In the genomic region with DNA sequence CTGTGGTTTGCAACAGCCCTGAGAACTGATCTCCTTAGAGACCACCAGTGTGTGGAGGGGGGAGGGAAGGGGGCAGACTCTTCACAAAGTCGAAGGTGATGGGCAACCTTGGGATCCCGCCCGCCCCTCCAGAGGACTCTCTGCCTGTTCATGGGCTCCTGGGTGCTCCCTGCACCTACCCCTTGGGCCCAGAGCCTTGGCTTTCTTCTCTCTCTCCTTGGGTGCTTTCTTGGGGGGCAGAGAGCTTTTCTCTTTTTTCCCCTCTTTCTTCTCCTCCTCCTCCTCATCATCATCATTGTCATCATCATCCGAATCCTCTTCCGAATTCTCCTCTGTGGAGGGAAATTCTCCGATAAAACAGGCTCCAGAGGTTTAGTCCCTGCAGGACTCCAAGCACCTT, we compare ENCODE assay signal across 13 mouse cellular contexts. TPM values are rescaled to one million over a fixed set of nuclear protein-coding genes. Genes with fewer than 3 reads are reported as not detected.
DNase-seq lines count a peak whose midpoint lies in the region; ATAC-seq and TF ChIP-seq lines count a peak whose summit lies in the region.
"Had no signal": no experiment of that assay in that cellular context is flagged by ENCODE, and none has a peak within 500 bp of the region (broad histone marks: within the 10 kb centered on the region; RNA-seq: fewer than 3 reads in every experiment).

No protein-coding gene starts in this region.

- H3K36me3 ChIP-seq in heart, embryonic 15.5 days: no peaks in the 10 kb centered on the region
- no peaks in the 10 kb centered on the region for H3K36me3 ChIP-seq in midbrain, embryonic 10.5 days
- no peaks in the 10 kb centered on the region for H3K36me3 ChIP-seq in midbrain, postnatal 0 days (ENCODE audit: insufficient read depth, low read length)
- no peaks in the 10 kb centered on the region for H3K36me3 ChIP-seq in embryonic facial prominence, embryonic 15.5 days
- H3K36me3 ChIP-seq in limb, embryonic 15.5 days: no peaks in the 10 kb centered on the region
- H3K36me3 ChIP-seq: liver, embryonic 13.5 days had no signal

- H3K27me3 ChIP-seq in heart, embryonic 15.5 days: peaks cover 65% of the 10 kb centered on the region
- peaks cover 84% of the 10 kb centered on the region for H3K27me3 ChIP-seq in midbrain, embryonic 10.5 days (ENCODE audit: low read depth, poor library complexity, severe bottlenecking)
- peaks cover 48% of the 10 kb centered on the region for H3K27me3 ChIP-seq in midbrain, postnatal 0 days (ENCODE audit: insufficient read depth, low read length)
- H3K27me3 ChIP-seq in embryonic facial prominence, embryonic 15.5 days: peaks cover 27% of the 10 kb centered on the region
- H3K27me3 ChIP-seq in limb, embryonic 15.5 days: peaks cover 34% of the 10 kb centered on the region

- WGBS in heart, embryonic 15.5 days: 23% methylated on average over 6 of the region's 6 CpGs
- WGBS in midbrain, embryonic 10.5 days: 5% methylated on average over 6 of the region's 6 CpGs
- WGBS in midbrain, postnatal 0 days: 10% methylated on average over 6 of the region's 6 CpGs
- 28% methylated on average over 6 of the region's 6 CpGs for WGBS in embryonic facial prominence, embryonic 15.5 days
- 38% methylated on average over 6 of the region's 6 CpGs for WGBS in limb, embryonic 15.5 days

- peaks cover 29% of the 10 kb centered on the region for H3K4me1 ChIP-seq in heart, embryonic 15.5 days (replicated peaks)
- H3K4me1 ChIP-seq in midbrain, embryonic 10.5 days: peaks cover 34% of the 10 kb centered on the region
- H3K4me1 ChIP-seq in midbrain, postnatal 0 days (ENCODE audit: insufficient read depth, low read length): 0 out of 2 replicates have a peak, but pooled peaks cover 5% of the 10 kb centered on the region
- H3K4me1 ChIP-seq in embryonic facial prominence, embryonic 15.5 days: peaks cover 34% of the 10 kb centered on the region
- peaks cover 34% of the 10 kb centered on the region for H3K4me1 ChIP-seq in limb, embryonic 15.5 days

- no peak overlapping the region for H3K9ac ChIP-seq in heart, embryonic 15.5 days
- H3K9ac ChIP-seq in midbrain, postnatal 0 days (replicated peaks; ENCODE audit: low read length, poor library complexity, severe bottlenecking): no peak overlapping the region
- peak overlapping the region; percentile 23; the same call in 1 of the 2 replicates for H3K9ac ChIP-seq in embryonic facial prominence, embryonic 15.5 days
- H3K9ac ChIP-seq in limb, embryonic 15.5 days: no peak overlapping the region
- H3K9ac ChIP-seq: liver, embryonic 13.5 days had no signal

- H3K27ac ChIP-seq in heart, embryonic 15.5 days: no peak overlapping the region
- no peak overlapping the region for H3K27ac ChIP-seq in midbrain, embryonic 10.5 days (replicated peaks)
- no peak overlapping the region for H3K27ac ChIP-seq in midbrain, postnatal 0 days (ENCODE audit: low read depth, low read length)
- H3K27ac ChIP-seq in embryonic facial prominence, embryonic 15.5 days (replicated peaks): no peak overlapping the region
- H3K27ac ChIP-seq in limb, embryonic 15.5 days: no peak overlapping the region
- H3K27ac ChIP-seq: liver, embryonic 13.5 days had no signal

- H3K4me3 ChIP-seq in heart, embryonic 15.5 days: peak overlapping the region; percentile 45; the same call in 1 of the 2 replicates
- H3K4me3 ChIP-seq in midbrain, embryonic 10.5 days: peak overlapping the region; percentile 55
- H3K4me3 ChIP-seq in midbrain, postnatal 0 days (ENCODE audit: low read depth, low read length): no peak overlapping the region
- 0 out of 2 replicates have a peak overlapping the region, but pooled peaks have one; percentile 27 for H3K4me3 ChIP-seq in embryonic facial prominence, embryonic 15.5 days (replicated peaks)
- H3K4me3 ChIP-seq in limb, embryonic 15.5 days: peak overlapping the region; percentile 32; the same call in 1 of the 2 replicates

- ATAC-seq in heart, embryonic 15.5 days (replicated peaks; ENCODE audit: insufficient number of reproducible peaks, insufficient read depth, low FRiP score, low read depth): no peak
- no peak for ATAC-seq in midbrain, postnatal 0 days (ENCODE audit: low FRiP score)
- no peak for ATAC-seq in embryonic facial prominence, embryonic 15.5 days (ENCODE audit: insufficient number of reproducible peaks, low FRiP score, low TSS enrichment, low read depth)
- no peak for ATAC-seq in limb, embryonic 15.5 days (ENCODE audit: insufficient number of reproducible peaks, low FRiP score, low TSS enrichment, low read depth)
- ATAC-seq: activated CD4-positive, CD25-positive, alpha-beta regulatory T cell, adult 4 months had no signal

- TF ChIP-seq CTCF in midbrain, postnatal 0 days (IDR thresholded peaks at IDR 0.05): no peak

- no peaks in the 10 kb centered on the region for H3K9me3 ChIP-seq in heart, embryonic 15.5 days (replicated peaks)
- H3K9me3 ChIP-seq in midbrain, embryonic 10.5 days (replicated peaks): no peaks in the 10 kb centered on the region
- no peaks in the 10 kb centered on the region for H3K9me3 ChIP-seq in midbrain, postnatal 0 days (ENCODE audit: low read length)
- no peaks in the 10 kb centered on the region for H3K9me3 ChIP-seq in embryonic facial prominence, embryonic 15.5 days (replicated peaks)
- H3K9me3 ChIP-seq in limb, embryonic 15.5 days: no peaks in the 10 kb centered on the region
- H3K9me3 ChIP-seq: liver, embryonic 13.5 days had no signal

- no peak for DNase-seq in heart, postnatal 4 days
- DNase-seq in midbrain, embryonic 10.5 days (ENCODE audit: low spot score): no peak
- DNase-seq in midbrain, postnatal 0 days (ENCODE audit: low spot score): no peak
- no peak for DNase-seq in cerebellum, postnatal 4 days (ENCODE audit: low spot score in 2 of 2)
- DNase-seq: cerebellum, postnatal 36 days; liver, embryonic 13.5 days; retina, postnatal 1 day had no signal

- peak overlapping the region; percentile 65 for H3K4me2 ChIP-seq in heart, embryonic 15.5 days
- H3K4me2 ChIP-seq in midbrain, postnatal 0 days (ENCODE audit: low read depth, low read length, poor library complexity, severe bottlenecking): no peak overlapping the region
- H3K4me2 ChIP-seq in embryonic facial prominence, embryonic 15.5 days (replicated peaks): peak overlapping the region; percentile 51
- peak overlapping the region; percentile 60 for H3K4me2 ChIP-seq in limb, embryonic 15.5 days

RNA-seq across cellular contexts. Expression of gene Tulp1, which starts 1.5 kb away (rescaled TPM):
- polyA plus RNA-seq in heart, embryonic 15.5 days (2015; fragmentation: Nextera tagmentation; extraction: Ambion mirVana): 2.6 and 4.3 TPM in 2 replicates
- 1 to 10 TPM; 1.0 to 1.5 TPM for total RNA-seq in heart, postnatal 4 days (2021)
- polyA plus RNA-seq in midbrain, embryonic 10.5 days (2016; fragmentation: Nextera tagmentation; extraction: Ambion mirVana): 2.8 and 5.0 TPM in 2 replicates
- total RNA-seq in midbrain, postnatal 0 days (2014; rRNA removed): 0.80 and 1.0 TPM in 2 replicates
- polyA plus RNA-seq in midbrain, postnatal 0 days (2015; fragmentation: Nextera tagmentation; extraction: Ambion mirVana): 1.1 TPM in 2 replicates
- polyA plus RNA-seq in embryonic facial prominence, embryonic 15.5 days (2015; fragmentation: Nextera tagmentation; extraction: Ambion mirVana): 5.1 and 5.8 TPM in 2 replicates
- polyA plus RNA-seq in limb, embryonic 15.5 days (2015; fragmentation: Nextera tagmentation; extraction: Ambion mirVana): 5.4 and 6.2 TPM in 2 replicates
- total RNA-seq: CH12.LX; layer of hippocampus, postnatal 14 days had no signal
- polyA plus RNA-seq: activated CD4-positive, CD25-positive, alpha-beta regulatory T cell, adult 4 months had no signal

RNA-seq across cellular contexts. Expression of gene Tead3, which starts 12.9 kb away (rescaled TPM):
- 5.3 and 6.6 TPM in 2 replicates for polyA plus RNA-seq in heart, embryonic 15.5 days (2015; fragmentation: Nextera tagmentation; extraction: Ambion mirVana)
- 10 to 100 TPM; 26.3 to 30.2 TPM for total RNA-seq in heart, postnatal 4 days (2021)
- polyA plus RNA-seq in midbrain, embryonic 10.5 days (2016; fragmentation: Nextera tagmentation; extraction: Ambion mirVana): 5.0 and 5.2 TPM in 2 replicates
- total RNA-seq in midbrain, postnatal 0 days (2014; rRNA removed): 4.8 and 5.4 TPM in 2 replicates
- polyA plus RNA-seq in midbrain, postnatal 0 days (2015; fragmentation: Nextera tagmentation; extraction: Ambion mirVana): 1.2 and 1.3 TPM in 2 replicates
- 17.9 and 18.8 TPM in 2 replicates for polyA plus RNA-seq in embryonic facial prominence, embryonic 15.5 days (2015; fragmentation: Nextera tagmentation; extraction: Ambion mirVana)
- 15.5 and 16.2 TPM in 2 replicates for polyA plus RNA-seq in limb, embryonic 15.5 days (2015; fragmentation: Nextera tagmentation; extraction: Ambion mirVana)
- polyA plus RNA-seq: activated CD4-positive, CD25-positive, alpha-beta regulatory T cell, adult 4 months had no signal

RNA-seq across cellular contexts. Expression of gene Rpl10a, which starts 35.2 kb away (rescaled TPM):
- 305 and 312 TPM in 2 replicates for polyA plus RNA-seq in heart, embryonic 15.5 days (2015; fragmentation: Nextera tagmentation; extraction: Ambion mirVana)
- total RNA-seq in heart, postnatal 4 days (2021): 100 to 1,000 TPM; 663 to 665 TPM
- polyA plus RNA-seq in midbrain, embryonic 10.5 days (2016; fragmentation: Nextera tagmentation; extraction: Ambion mirVana): 426 and 489 TPM in 2 replicates
- 810 and 1,016 TPM in 2 replicates for total RNA-seq in midbrain, postnatal 0 days (2014; rRNA removed)
- 347 and 365 TPM in 2 replicates for polyA plus RNA-seq in midbrain, postnatal 0 days (2015; fragmentation: Nextera tagmentation; extraction: Ambion mirVana)
- 620 and 681 TPM in 2 replicates for polyA plus RNA-seq in embryonic facial prominence, embryonic 15.5 days (2015; fragmentation: Nextera tagmentation; extraction: Ambion mirVana)
- polyA plus RNA-seq in limb, embryonic 15.5 days (2015; fragmentation: Nextera tagmentation; extraction: Ambion mirVana): 509 and 665 TPM in 2 replicates

RNA-seq across cellular contexts. Expression of gene Fance, which starts 50.2 kb away (rescaled TPM):
- polyA plus RNA-seq in heart, embryonic 15.5 days (2015; fragmentation: Nextera tagmentation; extraction: Ambion mirVana): 18.8 and 25.3 TPM in 2 replicates
- total RNA-seq in heart, postnatal 4 days (2021): 10 to 100 TPM; 18.7 to 19.4 TPM
- polyA plus RNA-seq in midbrain, embryonic 10.5 days (2016; fragmentation: Nextera tagmentation; extraction: Ambion mirVana): 28.2 and 30.8 TPM in 2 replicates
- total RNA-seq in midbrain, postnatal 0 days (2014; rRNA removed): 33.4 and 33.6 TPM in 2 replicates
- polyA plus RNA-seq in midbrain, postnatal 0 days (2015; fragmentation: Nextera tagmentation; extraction: Ambion mirVana): 26.1 and 28.6 TPM in 2 replicates
- polyA plus RNA-seq in embryonic facial prominence, embryonic 15.5 days (2015; fragmentation: Nextera tagmentation; extraction: Ambion mirVana): 37.6 and 38.5 TPM in 2 replicates
- polyA plus RNA-seq in limb, embryonic 15.5 days (2015; fragmentation: Nextera tagmentation; extraction: Ambion mirVana): 30.6 and 33.9 TPM in 2 replicates
